18 mouse cellular contexts compared by ENCODE assay signal in genomic region chr1:72022631-72023030, GRCm38 (mm10).
DNase-seq lines count a peak whose midpoint lies in the region; ATAC-seq and TF ChIP-seq lines count a peak whose summit lies in the region.
"Had no signal": no experiment of that assay in that cellular context is flagged by ENCODE, and none has a peak within 500 bp of the region (broad histone marks: within the 10 kb centered on the region; RNA-seq: fewer than 3 reads in every experiment).

No protein-coding gene starts in this region.

- 93% methylated on average over 3 of the region's 3 CpGs for WGBS in forebrain, embryonic 13.5 days

- no peak overlapping the region for H3K4me3 ChIP-seq in embryonic fibroblast, embryonic 13.5 days (ENCODE audit: insufficient read depth, low read length)
- no peak overlapping the region for H3K4me3 ChIP-seq in forebrain, embryonic 13.5 days
- H3K4me3 ChIP-seq: embryonic facial prominence, embryonic 13.5 days; embryonic facial prominence, embryonic 15.5 days had no signal

- H3K9me3 ChIP-seq in forebrain, embryonic 13.5 days (replicated peaks): no peaks in the 10 kb centered on the region
- H3K9me3 ChIP-seq: embryonic facial prominence, embryonic 13.5 days; embryonic facial prominence, embryonic 15.5 days had no signal

- H3K4me2 ChIP-seq in forebrain, embryonic 13.5 days: no peak overlapping the region
- H3K4me2 ChIP-seq: embryonic facial prominence, embryonic 13.5 days; embryonic facial prominence, embryonic 15.5 days had no signal

- H3K36me3 ChIP-seq in forebrain, embryonic 13.5 days (ENCODE audit: poor library complexity, severe bottlenecking): no peaks in the 10 kb centered on the region
- H3K36me3 ChIP-seq: embryonic facial prominence, embryonic 13.5 days; embryonic facial prominence, embryonic 15.5 days had no signal

- DNase-seq in adrenal gland, adult 2 months: peak; percentile 16
- no peak for DNase-seq in adrenal gland, postnatal 36 days
- DNase-seq in MN1 (ENCODE audit: low spot score): no peak
- DNase-seq: adrenal gland, adult 8-10 months; adrenal gland, postnatal 14 days; cerebellum, adult 11 months; cerebellum, adult 18-20 months; cerebellum, adult 8-10 months; cerebellum, adult 9-11 months; cerebellum, postnatal 14 days; cerebellum, postnatal 36 days; embryo, embryonic 11 days had no signal

- H3K4me1 ChIP-seq in embryonic fibroblast, embryonic 13.5 days (ENCODE audit: control insufficient read depth, insufficient read depth, low read length): peaks cover 10% of the 10 kb centered on the region; the same call in 1 of the 2 replicates
- H3K4me1 ChIP-seq in forebrain, embryonic 13.5 days: no peaks in the 10 kb centered on the region

- ATAC-seq in forebrain, embryonic 13.5 days: no peak
- ATAC-seq: forebrain, embryonic 14.5 days; forebrain, embryonic 16.5 days had no signal

- TF ChIP-seq POLR2A in embryonic fibroblast, embryonic 13.5 days (IDR thresholded peaks at IDR 0.05; ENCODE audit: low read depth, low read length): no peak

- H3K27ac ChIP-seq in embryonic fibroblast, embryonic 13.5 days (ENCODE audit: insufficient read depth, low read length): peak overlapping the region; percentile 72; the same call in 1 of the 2 replicates
- H3K27ac ChIP-seq in forebrain, embryonic 13.5 days: no peak overlapping the region
- H3K27ac ChIP-seq: embryonic facial prominence, embryonic 13.5 days; embryonic facial prominence, embryonic 15.5 days had no signal

- no peak for TF ChIP-seq CTCF in embryonic fibroblast, embryonic 13.5 days (IDR thresholded peaks at IDR 0.05; ENCODE audit: borderline replicate concordance, insufficient read depth, low read length)

- H3K9ac ChIP-seq in forebrain, embryonic 13.5 days: no peak overlapping the region
- H3K9ac ChIP-seq: embryonic facial prominence, embryonic 13.5 days; embryonic facial prominence, embryonic 15.5 days had no signal

- no peaks in the 10 kb centered on the region for H3K27me3 ChIP-seq in forebrain, embryonic 13.5 days
- H3K27me3 ChIP-seq: embryonic facial prominence, embryonic 13.5 days; embryonic facial prominence, embryonic 15.5 days had no signal
